Mouse (Mus musculus) limb, embryonic 15.5 days (tissue): Measurements from ENCODE around the gene 4930442H23Rik. TPM values are rescaled to one million over a fixed set of nuclear protein-coding genes. Genes with fewer than 3 reads are reported as not detected.

Source experiments
- polyA plus RNA-seq: library from polyadenylated mRNA; unstranded; fragments of >200 nt; fragmentation: Nextera tagmentation; extraction: Ambion mirVana; gene quantifications from 2 replicates; pipeline ENCODE4 v1.2.1, GENCODE M21; 2015

4930442H23Rik gene
- polyA plus RNA-seq, 1 experiment from 2014 or later = not detected

Other genes with a start within 250 kb of the 4930442H23Rik start
- gene Gng7, start 168.9 kb downstream of the 4930442H23Rik start, polyA plus RNA-seq = 7.7 and 8.7 TPM in 2 replicates
- 0.05 and 0.29 TPM in 2 replicates for gene Diras1, start 158.2 kb downstream of the 4930442H23Rik start, polyA plus RNA-seq
- gene Slc39a3, start 146.4 kb downstream of the 4930442H23Rik start, polyA plus RNA-seq = 21.3 and 21.8 TPM in 2 replicates
- 200 and 204 TPM in 2 replicates for gene Sgta, start 123.7 kb downstream of the 4930442H23Rik start, polyA plus RNA-seq
- gene Thop1, start 113.8 kb downstream of the 4930442H23Rik start, polyA plus RNA-seq = 79.3 and 91.0 TPM in 2 replicates
- 0.73 and 1.5 TPM in 2 replicates for gene Creb3l3, start 85.0 kb downstream of the 4930442H23Rik start, polyA plus RNA-seq
- 165 and 167 TPM in 2 replicates for gene Map2k2, start 77.9 kb downstream of the 4930442H23Rik start, polyA plus RNA-seq
- gene Zbtb7a, start 48.6 kb downstream of the 4930442H23Rik start, polyA plus RNA-seq = 58.6 and 61.4 TPM in 2 replicates
- gene Pias4, start 15.9 kb downstream of the 4930442H23Rik start, polyA plus RNA-seq = 48.0 and 50.6 TPM in 2 replicates
- gene Eef2, start 7.2 kb downstream of the 4930442H23Rik start, polyA plus RNA-seq = 564 and 615 TPM in 2 replicates
- 45.7 and 53.5 TPM in 2 replicates for gene Dapk3, start 844 bp downstream of the 4930442H23Rik start, polyA plus RNA-seq
- gene Nmrk2, start 18.2 kb upstream of the 4930442H23Rik start, polyA plus RNA-seq = 0.41 and 1.3 TPM in 2 replicates
- gene Atcay, start 47.0 kb upstream of the 4930442H23Rik start, polyA plus RNA-seq = 0.25 and 0.28 TPM in 2 replicates
- 8.7 and 10.9 TPM in 2 replicates for gene Zfr2, start 49.3 kb upstream of the 4930442H23Rik start, polyA plus RNA-seq
- gene Matk, start 69.1 kb upstream of the 4930442H23Rik start, polyA plus RNA-seq = 5.4 and 6.0 TPM in 2 replicates
- 189 and 194 TPM in 2 replicates for gene Mrpl54, start 83.1 kb upstream of the 4930442H23Rik start, polyA plus RNA-seq
- 77.1 and 87.5 TPM in 2 replicates for gene Apba3, start 83.1 kb upstream of the 4930442H23Rik start, polyA plus RNA-seq
- 8.4 and 9.9 TPM in 2 replicates for gene Tjp3, start 107.7 kb upstream of the 4930442H23Rik start, polyA plus RNA-seq
- 44.8 and 48.1 TPM in 2 replicates for gene Pip5k1c, start 109.1 kb upstream of the 4930442H23Rik start, polyA plus RNA-seq
- 37.3 and 39.3 TPM in 2 replicates for gene Cactin, start 137.3 kb upstream of the 4930442H23Rik start, polyA plus RNA-seq
- gene Tbxa2r, start 144.9 kb upstream of the 4930442H23Rik start, polyA plus RNA-seq = 11.9 and 12.8 TPM in 2 replicates
- 0.04 and 0.07 TPM in 2 replicates for gene Gipc3, start 159.4 kb upstream of the 4930442H23Rik start, polyA plus RNA-seq
- gene Hmg20b, start 166.6 kb upstream of the 4930442H23Rik start, polyA plus RNA-seq = 86.0 and 89.9 TPM in 2 replicates
- 13.3 and 13.4 TPM in 2 replicates for gene Mfsd12, start 173.6 kb upstream of the 4930442H23Rik start, polyA plus RNA-seq
- 0.60 and 1.6 TPM in 2 replicates for gene 4930404N11Rik, start 182.0 kb upstream of the 4930442H23Rik start, polyA plus RNA-seq
- gene Fzr1, start 194.7 kb upstream of the 4930442H23Rik start, polyA plus RNA-seq = 82.2 and 90.9 TPM in 2 replicates
- 79.8 and 88.7 TPM in 2 replicates for gene Dohh, start 200.6 kb upstream of the 4930442H23Rik start, polyA plus RNA-seq
- 2.1 and 3.1 TPM in 2 replicates for gene Gm48551, start 200.6 kb upstream of the 4930442H23Rik start, polyA plus RNA-seq
- 0.51 and 1.7 TPM in 2 replicates for gene Gm48552, start 205.2 kb upstream of the 4930442H23Rik start, polyA plus RNA-seq
- gene Smim24, start 209.2 kb upstream of the 4930442H23Rik start, polyA plus RNA-seq = 2.9 and 3.6 TPM in 2 replicates